Mouse (Mus musculus) liver, embryonic 11.5 days (tissue): ENCODE measurements around the gene 2810004N23Rik. TPM values are rescaled to one million over a fixed set of nuclear protein-coding genes. Genes with fewer than 3 reads are reported as not detected.

ENCODE experiments used
- ATAC-seq: fragments of 200-750 bp; cut with Nextera tagmentation; replicated peaks from 2 replicates; pipeline ENCODE4 v1.8.0; 2017; ENCODE audit warnings: moderate number of reproducible peaks, mild to moderate bottlenecking, moderate TSS enrichment, moderate library complexity; ENCODE audit not compliant: low FRiP score
- DNase-seq: peaks from one replicate; pipeline ENCODE4 v3.0.0-alpha.2; 2017; ENCODE audit warnings: low spot score
- H3K27ac ChIP-seq: fragments of 300-500 bp; sonication (generic); 2 replicates; pipeline ENCODE4 v1.5.1; 2014; ENCODE audit warnings: mild to moderate bottlenecking, low read depth, low read length, control low read depth
- H3K27me3 ChIP-seq: fragments of 300-500 bp; sonication (generic); replicated peaks from 2 replicates; pipeline ENCODE4 v1.6.1; 2014; ENCODE audit warnings: low read length, mixed read lengths; ENCODE audit not compliant: control insufficient read depth, insufficient read depth
- H3K36me3 ChIP-seq: fragments of 300-500 bp; sonication (generic); 2 replicates; pipeline ENCODE4 v1.6.1; 2014; ENCODE audit warnings: mild to moderate bottlenecking, low read length, moderate library complexity, mixed read lengths; ENCODE audit not compliant: control insufficient read depth, insufficient read depth
- H3K4me1 ChIP-seq: fragments of 300-500 bp; sonication (generic); replicated peaks from 2 replicates; pipeline ENCODE4 v1.6.1; 2014; ENCODE audit warnings: low read length, mixed read lengths; ENCODE audit not compliant: control insufficient read depth, insufficient read depth
- H3K4me2 ChIP-seq: fragments of 300-500 bp; sonication (generic); 2 replicates; pipeline ENCODE4 v1.6.1; 2014; ENCODE audit warnings: mild to moderate bottlenecking, control low read depth, moderate library complexity
- H3K4me3 ChIP-seq: fragments of 300-500 bp; sonication (generic); 2 replicates; pipeline ENCODE4 v1.5.1; 2014; ENCODE audit warnings: low read depth, low read length, control low read depth
- H3K9ac ChIP-seq: fragments of 300-500 bp; sonication (generic); 2 replicates; pipeline ENCODE4 v1.6.1; 2014; ENCODE audit warnings: low read depth, low read length, control low read depth
- H3K9me3 ChIP-seq: fragments of 300-500 bp; sonication (generic); 2 replicates; pipeline ENCODE4 v1.6.1; 2016; ENCODE audit warnings: low read length, inconsistent platforms, mixed read lengths; ENCODE audit not compliant: control insufficient read depth
- WGBS: fragments of 180-500 bp; shearing (Covaris S2); extraction: QIAGEN DNeasy Blood & Tissue Kit; methylation state at CpG from one replicate; pipeline ENCODE4 v1.1.7; 2014; 5-methylcytosine and 5-hydroxymethylcytosine counted together
- polyA plus RNA-seq: library from polyadenylated mRNA; unstranded; fragments of >200 nt; fragmentation: Nextera tagmentation; extraction: Ambion mirVana; gene quantifications from 2 replicates; pipeline ENCODE4 v1.2.1, GENCODE M21; 2014

Gene 2810004N23Rik
- polyA plus RNA-seq, 1 experiment from 2014 or later = 71.5 TPM

DNA sequence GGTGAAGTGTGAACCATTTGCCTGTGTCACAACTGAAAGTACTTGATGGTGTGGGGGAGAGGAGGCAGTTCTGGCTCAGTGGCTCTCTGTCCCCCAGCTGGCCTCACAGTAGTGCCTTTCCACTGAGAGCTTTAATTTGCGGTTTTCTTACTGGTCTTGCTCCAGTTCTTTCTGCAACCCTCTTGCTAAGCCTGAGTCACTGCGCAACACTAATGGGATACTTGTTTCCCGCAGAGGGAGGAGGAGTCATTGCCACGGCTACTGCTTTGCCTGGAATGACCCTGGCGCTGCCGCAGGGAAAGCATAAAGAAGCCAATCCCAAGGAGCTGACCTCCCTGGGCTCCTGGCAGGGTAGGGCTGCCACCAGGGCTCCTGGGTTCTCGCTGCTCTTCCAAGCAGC is 36.3 kb downstream of the 2810004N23Rik start:
- no peak overlapping the region for H3K27ac ChIP-seq
- H3K4me2 ChIP-seq = no peak overlapping the region
- ATAC-seq (no peak), DNase-seq (no peak)
- no peak overlapping the region for H3K9ac ChIP-seq
- H3K9me3 ChIP-seq = no peaks in the 10 kb centered on the region
- peaks cover 2% of the 10 kb centered on the region; the same call in 1 of the 2 replicates for H3K27me3 ChIP-seq
- 25% methylated on average over 7 of the region's 7 CpGs for WGBS
- no peaks in the 10 kb centered on the region for H3K36me3 ChIP-seq
- no peak overlapping the region for H3K4me3 ChIP-seq
- no peaks in the 10 kb centered on the region for H3K4me1 ChIP-seq

DNA sequence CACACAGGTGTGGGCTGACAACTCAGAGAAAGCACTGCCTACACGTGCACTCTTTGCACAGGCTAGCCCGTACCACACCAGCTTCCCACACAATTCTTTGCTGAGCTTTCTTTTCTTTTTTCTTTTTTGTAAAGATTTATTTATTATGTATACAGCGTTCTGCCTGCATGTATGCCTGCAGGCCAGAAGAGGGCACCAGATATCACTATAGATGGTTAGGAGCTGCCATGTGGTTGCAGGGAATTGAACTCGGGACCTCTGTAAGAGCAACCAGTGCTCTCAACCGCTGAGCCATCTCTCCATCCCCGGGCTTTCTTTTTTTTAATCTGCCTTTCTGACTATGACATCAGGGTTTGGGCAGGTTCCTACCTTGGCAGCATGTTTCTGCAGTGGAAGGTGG is 39.4 kb downstream of the 2810004N23Rik start:
- H3K9me3 ChIP-seq = no peaks in the 10 kb centered on the region
- no peak overlapping the region for H3K9ac ChIP-seq
- H3K36me3 ChIP-seq = no peaks in the 10 kb centered on the region
- H3K4me1 ChIP-seq = no peaks in the 10 kb centered on the region
- WGBS = 73% methylated on average over 6 of the region's 6 CpGs
- no peak for DNase-seq
- ATAC-seq = no peak
- H3K4me2 ChIP-seq = no peak overlapping the region
- no peak overlapping the region for H3K27ac ChIP-seq
- no peaks in the 10 kb centered on the region; the same call in 1 of the 2 replicates for H3K27me3 ChIP-seq
- no peak overlapping the region for H3K4me3 ChIP-seq

DNA sequence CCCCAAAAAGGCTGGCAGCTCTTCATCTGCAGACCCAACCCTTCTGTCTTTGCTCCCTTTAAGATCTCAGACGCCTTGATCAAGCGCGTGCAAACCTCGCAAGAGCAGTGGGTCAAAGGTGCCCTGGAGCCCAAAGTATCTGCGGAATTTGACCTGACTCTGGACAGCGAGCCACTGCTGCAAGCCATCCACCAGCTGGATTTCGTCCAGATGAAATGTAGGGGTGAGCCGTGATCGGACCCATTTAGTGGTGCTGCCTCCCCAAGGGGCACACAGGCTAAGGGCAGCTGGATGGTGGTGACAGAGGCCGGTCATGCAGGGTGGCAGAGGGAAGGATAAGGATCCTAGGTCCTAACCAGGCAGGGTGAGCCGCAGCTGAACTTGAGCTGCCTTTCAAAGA is 42.8 kb downstream of the 2810004N23Rik start:
- 52% methylated on average over 11 of the region's 11 CpGs for WGBS
- Histone ChIP-seq H3K27me3 (no peaks in the 10 kb centered on the region), H3K9ac (no peak overlapping the region), H3K4me2 (no peak overlapping the region), H3K27ac (no peak overlapping the region), H3K4me1 (no peaks in the 10 kb centered on the region), H3K4me3 (no peak overlapping the region), H3K36me3 (no peaks in the 10 kb centered on the region), H3K9me3 (peaks cover 8% of the 10 kb centered on the region)
- ATAC-seq (no peak), DNase-seq (no peak)

- Histone ChIP-seq H3K4me2 (no peak overlapping the region), H3K9ac (no peak overlapping the region), H3K36me3 (no peaks in the 10 kb centered on the region), H3K27me3 (no peaks in the 10 kb centered on the region), H3K27ac (no peak overlapping the region), H3K9me3 (peaks cover 8% of the 10 kb centered on the region), H3K4me3 (no peak overlapping the region), H3K4me1 (no peaks in the 10 kb centered on the region)
- 66% methylated on average over 6 of the region's 6 CpGs for WGBS
- ATAC-seq (no peak), DNase-seq (no peak)
Measured at GRCm38 (mm10) chr8:124819612-124820115, 43.3 kb downstream of the 2810004N23Rik start.

GRCm38 (mm10) chr8:124817361-124817760 is 45.6 kb downstream of the 2810004N23Rik start:
- no peak overlapping the region for H3K9ac ChIP-seq
- H3K36me3 ChIP-seq = no peaks in the 10 kb centered on the region
- H3K4me3 ChIP-seq = no peak overlapping the region
- H3K27me3 ChIP-seq = no peaks in the 10 kb centered on the region
- ATAC-seq = no peak
- no peak overlapping the region for H3K27ac ChIP-seq
- WGBS = 83% methylated on average over 3 of the region's 3 CpGs
- H3K4me2 ChIP-seq = no peak overlapping the region
- DNase-seq = no peak
- H3K4me1 ChIP-seq = no peaks in the 10 kb centered on the region
- H3K9me3 ChIP-seq = peaks cover 8% of the 10 kb centered on the region

- Histone ChIP-seq H3K36me3 (no peaks in the 10 kb centered on the region), H3K4me3 (no peak overlapping the region), H3K9me3 (peaks cover 8% of the 10 kb centered on the region), H3K4me2 (no peak overlapping the region), H3K27ac (no peak overlapping the region), H3K4me1 (no peaks in the 10 kb centered on the region), H3K9ac (no peak overlapping the region), H3K27me3 (no peaks in the 10 kb centered on the region)
- 87% methylated on average over 11 of the region's 11 CpGs for WGBS
- no peak for DNase-seq
- no peak for ATAC-seq
Measured at GRCm38 (mm10) chr8:124816866-124817265, 46.1 kb downstream of the 2810004N23Rik start.

- no peaks in the 10 kb centered on the region for H3K36me3 ChIP-seq
- 91% methylated on average over 12 of the region's 12 CpGs for WGBS
- H3K4me2 ChIP-seq = no peak overlapping the region
- H3K4me1 ChIP-seq = no peaks in the 10 kb centered on the region
- H3K9ac ChIP-seq = no peak overlapping the region
- peaks cover 8% of the 10 kb centered on the region for H3K9me3 ChIP-seq
- no peaks in the 10 kb centered on the region for H3K27me3 ChIP-seq
- no peak for ATAC-seq
- no peak overlapping the region for H3K27ac ChIP-seq
- no peak overlapping the region for H3K4me3 ChIP-seq
- no peak for DNase-seq
Measured at GRCm38 (mm10) chr8:124815870-124816269, 47.0 kb downstream of the 2810004N23Rik start.

DNA sequence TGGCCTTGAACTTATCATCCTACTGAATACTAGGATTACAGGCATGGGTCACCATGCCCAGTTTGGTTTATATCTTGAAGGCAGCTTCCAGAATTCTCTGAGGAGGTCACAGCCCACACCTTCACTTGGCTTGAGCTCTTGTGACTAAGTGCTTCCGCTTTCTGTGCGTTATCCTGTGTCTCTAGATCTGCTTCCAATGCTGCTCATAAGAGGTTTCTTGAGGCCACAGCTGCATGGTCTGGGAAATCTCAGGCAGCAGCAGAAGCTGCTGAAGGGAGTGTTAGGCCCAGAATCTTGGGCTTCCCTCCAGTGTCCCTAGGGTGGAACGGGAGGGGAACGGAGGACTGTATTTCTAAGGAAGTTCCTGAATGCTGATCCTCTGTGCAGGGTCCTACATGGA is 49.6 kb downstream of the 2810004N23Rik start:
- DNase-seq = no peak
- Histone ChIP-seq H3K27me3 (no peaks in the 10 kb centered on the region), H3K9me3 (peaks cover 8% of the 10 kb centered on the region), H3K36me3 (no peaks in the 10 kb centered on the region), H3K27ac (no peak overlapping the region), H3K4me1 (no peaks in the 10 kb centered on the region), H3K4me3 (no peak overlapping the region), H3K4me2 (no peak overlapping the region), H3K9ac (no peak overlapping the region)
- WGBS = 87% methylated on average over 4 of the region's 4 CpGs
- ATAC-seq = no peak

- DNase-seq (no peak), ATAC-seq (no peak)
- Histone ChIP-seq H3K36me3 (no peaks in the 10 kb centered on the region), H3K27me3 (no peaks in the 10 kb centered on the region), H3K9me3 (no peaks in the 10 kb centered on the region), H3K4me1 (no peaks in the 10 kb centered on the region), H3K27ac (no peak overlapping the region), H3K4me2 (no peak overlapping the region), H3K4me3 (no peak overlapping the region), H3K9ac (no peak overlapping the region)
- WGBS = 52% methylated on average over 9 of the region's 9 CpGs
Measured at GRCm38 (mm10) chr8:124810689-124811394, 52.1 kb downstream of the 2810004N23Rik start.
